Mouse (Mus musculus) lung, adult 2 months (tissue): Measurements from ENCODE around the gene Plg.

Source experiments
- CTCF ChIP-seq: fragments of 200-500 bp; IDR thresholded peaks from 2 replicates; pipeline ENCODE4 v1.5.1; 2011; ENCODE audit warnings: mild to moderate bottlenecking, low read length, control low read depth; ENCODE audit not compliant: insufficient read depth
- POLR2A ChIP-seq: fragments of 200-500 bp; IDR thresholded peaks from 2 replicates; pipeline ENCODE4 v1.6.1; 2011; ENCODE audit warnings: low read depth, mild to moderate bottlenecking, control low read depth, low read length, borderline replicate concordance; ENCODE audit errors: extremely low read depth

GRCm38 (mm10) chr17:12422143-12422542 is 43.7 kb downstream of the Plg start:
- TF ChIP-seq CTCF, result no peak
- no peak for TF ChIP-seq POLR2A
